Mouse (Mus musculus) bone marrow macrophage, adult 2 months (primary cell): ENCODE data around the gene Gm10100.

Experiments
- CTCF ChIP-seq: IDR thresholded peaks from 2 replicates; pipeline ENCODE4 v1.5.1; 2012; ENCODE audit warnings: low read depth, mild to moderate bottlenecking, low read length, moderate library complexity
- POLR2A ChIP-seq: IDR thresholded peaks from 2 replicates; pipeline ENCODE4 v1.6.1; 2012; ENCODE audit warnings: mild to moderate bottlenecking, low read depth, low read length, borderline replicate concordance

DNA sequence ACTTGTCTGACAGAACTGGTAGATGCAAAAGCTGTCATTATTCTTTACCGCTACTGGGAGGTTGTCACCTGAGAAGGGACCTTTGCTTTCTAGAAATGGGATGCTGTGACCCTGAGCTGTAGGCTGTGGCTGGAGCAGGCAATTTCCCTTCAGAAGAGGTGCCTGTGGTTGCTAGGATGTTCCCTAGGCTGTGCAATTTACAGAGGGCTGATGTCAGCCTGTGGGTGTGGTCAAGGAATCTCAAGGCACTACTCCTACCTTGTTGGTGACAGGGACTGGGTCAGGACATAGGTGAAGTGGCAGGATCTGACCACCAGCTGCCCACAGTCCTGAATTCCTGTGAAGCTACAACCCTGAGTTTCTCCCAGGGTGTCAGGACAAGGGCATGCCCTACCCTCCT lies 43.4 kb downstream of the Gm10100 start:
- TF ChIP-seq POLR2A (no peak), CTCF (no peak)
